Mouse (Mus musculus): ENCODE measurements around the gene Arl6ip4. TPM values are rescaled to one million over a fixed set of nuclear protein-coding genes. Genes with fewer than 3 reads are reported as not detected.

The Arl6ip4 gene
- polyA plus RNA-seq, 1 experiment from 2014 or later: 88.8 TPM

GRCm38 (mm10) chr5:124163445-124163844 lies 47.6 kb downstream of the Arl6ip4 start:
- H3K9ac ChIP-seq: no peak overlapping the region
- H3K4me3 ChIP-seq: no peak overlapping the region
- no peak overlapping the region for H3K4me2 ChIP-seq (replicated peaks)
- H3K9me3 ChIP-seq (replicated peaks): no peaks in the 10 kb centered on the region
- H3K36me3 ChIP-seq: no peaks in the 10 kb centered on the region
- H3K4me1 ChIP-seq: peaks cover 59% of the 10 kb centered on the region
- 82% methylated on average over 11 of the region's 11 CpGs for WGBS
- no peak for ATAC-seq (ENCODE audit: low FRiP score)
- no peak overlapping the region for H3K27ac ChIP-seq
- H3K27me3 ChIP-seq: no peaks in the 10 kb centered on the region

GRCm38 (mm10) chr5:124165622-124166570 lies 50.0 kb downstream of the Arl6ip4 start:
- Histone ChIP-seq H3K9me3 (replicated peaks) (no peaks in the 10 kb centered on the region), H3K36me3 (no peaks in the 10 kb centered on the region), H3K27me3 (no peaks in the 10 kb centered on the region), H3K4me3 (no peak overlapping the region), H3K27ac (peak overlapping the region; percentile 68), H3K9ac (no peak overlapping the region; the same call in 1 of the 2 replicates), H3K4me1 (peaks cover 66% of the 10 kb centered on the region), H3K4me2 (replicated peaks) (0 out of 2 replicates have a peak overlapping the region, but pooled peaks have one; percentile 15)
- peak; percentile 42 for ATAC-seq (ENCODE audit: low FRiP score)
- WGBS: 40% methylated on average over 15 of the region's 15 CpGs

GRCm38 (mm10) chr5:124166741-124167140 lies 50.9 kb downstream of the Arl6ip4 start:
- peaks cover 64% of the 10 kb centered on the region for H3K4me1 ChIP-seq
- H3K36me3 ChIP-seq: no peaks in the 10 kb centered on the region
- no peak for ATAC-seq (ENCODE audit: low FRiP score)
- no peak overlapping the region for H3K4me2 ChIP-seq (replicated peaks)
- H3K27ac ChIP-seq: peak overlapping the region; percentile 68
- no peaks in the 10 kb centered on the region for H3K27me3 ChIP-seq
- H3K4me3 ChIP-seq: no peak overlapping the region
- no peaks in the 10 kb centered on the region for H3K9me3 ChIP-seq (replicated peaks)
- H3K9ac ChIP-seq: no peak overlapping the region

- H3K4me3 ChIP-seq: no peak overlapping the region
- H3K4me2 ChIP-seq (replicated peaks): no peak overlapping the region
- H3K4me1 ChIP-seq: peaks cover 60% of the 10 kb centered on the region
- ATAC-seq (ENCODE audit: low FRiP score): no peak
- 57% methylated on average over 10 of the region's 10 CpGs for WGBS
- H3K9me3 ChIP-seq (replicated peaks): no peaks in the 10 kb centered on the region
- no peaks in the 10 kb centered on the region for H3K36me3 ChIP-seq
- no peak overlapping the region for H3K27ac ChIP-seq
- no peak overlapping the region for H3K9ac ChIP-seq
- 0 out of 2 replicates have a peak, but pooled peaks cover 2% of the 10 kb centered on the region for H3K27me3 ChIP-seq
These were observed 51.7 kb downstream of the Arl6ip4 start for GRCm38 (mm10) chr5:124167621-124168020.

Other genes starting within 250 kb of the Arl6ip4 start
- gene Hcar1, start 236.1 kb upstream of the Arl6ip4 start, polyA plus RNA-seq (2016; fragmentation: Nextera tagmentation; extraction: Ambion mirVana): 0.18 and 0.50 TPM in 2 replicates
- gene Denr, start 208.9 kb upstream of the Arl6ip4 start, polyA plus RNA-seq (2016; fragmentation: Nextera tagmentation; extraction: Ambion mirVana): 153 and 180 TPM in 2 replicates
- gene Gm43518, start 188.7 kb upstream of the Arl6ip4 start, polyA plus RNA-seq (2016; fragmentation: Nextera tagmentation; extraction: Ambion mirVana): 3.4 and 4.0 TPM in 2 replicates
- 5.3 and 7.4 TPM in 2 replicates for gene Ccdc62, start 185.4 kb upstream of the Arl6ip4 start, polyA plus RNA-seq (2016; fragmentation: Nextera tagmentation; extraction: Ambion mirVana)
- gene Hip1r, start 142.5 kb upstream of the Arl6ip4 start, polyA plus RNA-seq (2016; fragmentation: Nextera tagmentation; extraction: Ambion mirVana): 14.4 and 20.4 TPM in 2 replicates
- 70.8 and 78.6 TPM in 2 replicates for gene Vps37b, start 83.8 kb upstream of the Arl6ip4 start, polyA plus RNA-seq (2016; fragmentation: Nextera tagmentation; extraction: Ambion mirVana)
- gene Abcb9, start 20.3 kb upstream of the Arl6ip4 start, polyA plus RNA-seq (2016; fragmentation: Nextera tagmentation; extraction: Ambion mirVana): 3.7 and 3.8 TPM in 2 replicates
- gene Ogfod2, start 3.8 kb upstream of the Arl6ip4 start, polyA plus RNA-seq (2016; fragmentation: Nextera tagmentation; extraction: Ambion mirVana): 19.6 and 25.7 TPM in 2 replicates
- gene Pitpnm2, start 133.7 kb downstream of the Arl6ip4 start, polyA plus RNA-seq (2016; fragmentation: Nextera tagmentation; extraction: Ambion mirVana): 6.9 and 7.0 TPM in 2 replicates
- gene Mphosph9, start 211.9 kb downstream of the Arl6ip4 start, polyA plus RNA-seq (2016; fragmentation: Nextera tagmentation; extraction: Ambion mirVana): 17.5 and 18.6 TPM in 2 replicates
- 16.6 and 20.0 TPM in 2 replicates for gene 2810006K23Rik, start 212.0 kb downstream of the Arl6ip4 start, polyA plus RNA-seq (2016; fragmentation: Nextera tagmentation; extraction: Ambion mirVana)
- 142 and 163 TPM in 2 replicates for gene Cdk2ap1, start 247.0 kb downstream of the Arl6ip4 start, polyA plus RNA-seq (2016; fragmentation: Nextera tagmentation; extraction: Ambion mirVana)